Mouse (Mus musculus) adrenal gland, postnatal 25 days (tissue): Measurements from ENCODE around the gene Zscan4e. TPM values are rescaled to one million over a fixed set of nuclear protein-coding genes. Genes with fewer than 3 reads are reported as not detected.
"Not testable (repeated sequence)": the region's sequence is repeated elsewhere in the genome, so short reads cannot be mapped to it uniquely, and the experiment has no call there.

ENCODE experiments used
- DNase-seq: peaks from one replicate; pipeline ENCODE4 v3.0.0; 2021; ENCODE audit warnings: mixed read lengths
- long read RNA-seq: library from polyadenylated mRNA; stranded (forward); transcript quantifications from one replicate; pipeline ENCODE4 v2.0.0, GENCODE M21; 2021
- microRNA-seq, 2 experiments: library from miRNA; unstranded; fragments of <30 nt; microRNA quantifications; one replicate each; pipeline ENCODE4 v1.2.0; 2021
- total RNA-seq: library from RNA; stranded (reverse); gene quantifications from 2 replicates; pipeline ENCODE4 v1.2.3, GENCODE M21; 2021

Gene Zscan4e
- not detected in 2 replicates for total RNA-seq
- long read RNA-seq, result 0 reads

DNA sequence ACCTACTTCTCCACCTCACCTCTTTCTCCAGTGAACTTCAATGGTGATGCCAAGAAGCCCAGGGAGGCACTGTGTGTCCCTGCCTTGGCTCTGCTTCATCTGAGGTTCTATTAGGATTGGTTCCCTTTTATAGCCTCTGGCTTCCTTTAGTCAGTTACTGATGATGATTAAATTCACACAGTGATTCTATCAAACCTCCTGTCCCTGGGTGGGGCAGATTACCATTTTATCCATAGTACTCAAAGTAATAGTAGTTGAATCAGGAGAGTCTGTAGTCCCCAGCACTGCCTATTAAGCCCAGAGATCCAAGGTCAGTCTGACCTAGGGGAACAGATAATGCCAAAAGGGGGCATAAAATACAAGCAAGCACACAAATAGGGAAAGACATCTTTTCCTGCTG is at the start of gene Zscan4e:
Gene Zscan4e, minus strand, starts transcription at position 101 of the 400 bp plus-strand sequence.
- not testable (repeated sequence) for DNase-seq

Small RNA genes within 50 kb of the gene (microRNA-seq; reads per million reads assigned to microRNA genes)
- gene Gm23087 (0 reads per million in 2 experiments), gene Gm26248 (0 reads per million in 2 experiments)

Other genes starting within 250 kb of the Zscan4e start
- gene Zscan4-ps1, start 241.0 kb downstream of the Zscan4e start, total RNA-seq, result not detected in 2 replicates
- gene Zscan4d, start 144.5 kb downstream of the Zscan4e start, total RNA-seq, result not detected in 2 replicates
- not detected in 2 replicates for gene Zscan4f, start 87.2 kb upstream of the Zscan4e start, total RNA-seq
- gene Zscan4-ps2, start 203.6 kb upstream of the Zscan4e start, total RNA-seq, result not detected in 2 replicates